Mouse (Mus musculus): ENCODE measurements at regions not wholly inside any gene's neighbourhood (a gene's known extent, or its start where the extent isn't known, plus 50 kb on each side); places are given as distances from the start of the nearest gene placed in this dataset.

DNA sequence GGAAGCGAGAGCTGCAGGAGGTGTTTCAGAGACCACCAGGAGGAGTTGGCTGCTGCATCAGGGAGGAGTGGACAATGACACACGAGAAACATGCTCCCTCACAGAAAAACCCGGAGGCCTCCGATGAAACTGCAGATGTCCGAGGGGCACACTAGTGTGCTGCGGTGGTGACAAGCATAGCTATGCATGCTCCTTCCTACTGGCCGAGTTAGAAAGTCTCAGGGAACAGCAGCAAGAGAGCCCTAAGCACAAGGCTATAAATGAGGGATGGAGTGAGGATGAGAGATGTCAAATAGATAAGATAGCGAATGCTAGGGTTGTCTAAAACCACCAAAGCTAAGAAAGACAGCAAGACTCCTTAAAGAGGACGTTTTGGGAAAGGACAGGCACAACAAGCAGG lies 328.4 kb upstream of the Adgrl2 start:
- Histone ChIP-seq H3K4me2 (ENCODE audit: low read length) (no peak overlapping the region), H3K9me3 (replicated peaks; ENCODE audit: control insufficient read depth, low read length, poor library complexity, severe bottlenecking) (no peaks in the 10 kb centered on the region), H3K4me1 (ENCODE audit: control insufficient read depth, insufficient read depth, low read length) (no peaks in the 10 kb centered on the region), H3K27ac (ENCODE audit: low read length) (no peak overlapping the region), H3K9ac (ENCODE audit: low read depth, low read length) (no peak overlapping the region), H3K27me3 (ENCODE audit: control insufficient read depth, insufficient read depth, low read depth, low read length) (no peaks in the 10 kb centered on the region), H3K4me3 (ENCODE audit: low read depth, low read length) (no peak overlapping the region), H3K36me3 (ENCODE audit: control insufficient read depth, insufficient read depth, low read length) (no peaks in the 10 kb centered on the region)
- WGBS = 74% methylated on average over 9 of the region's 9 CpGs
- no peak for ATAC-seq

- H3K4me2 ChIP-seq (ENCODE audit: low read length) = no peak overlapping the region
- 40% methylated on average over 4 of the region's 4 CpGs for WGBS
- no peak overlapping the region for H3K4me3 ChIP-seq (ENCODE audit: low read depth, low read length)
- no peak for ATAC-seq
- H3K4me1 ChIP-seq (ENCODE audit: control insufficient read depth, insufficient read depth, low read length) = no peaks in the 10 kb centered on the region
- no peak overlapping the region for H3K9ac ChIP-seq (ENCODE audit: low read depth, low read length)
- no peaks in the 10 kb centered on the region for H3K27me3 ChIP-seq (ENCODE audit: control insufficient read depth, insufficient read depth, low read depth, low read length)
- H3K36me3 ChIP-seq (ENCODE audit: control insufficient read depth, insufficient read depth, low read length) = no peaks in the 10 kb centered on the region
- no peak overlapping the region for H3K27ac ChIP-seq (ENCODE audit: low read length)
- H3K9me3 ChIP-seq (replicated peaks; ENCODE audit: control insufficient read depth, low read length, poor library complexity, severe bottlenecking) = no peaks in the 10 kb centered on the region; the same call in 1 of the 2 replicates
Measured at GRCm38 (mm10) chr3:149314258-149314657, 323.9 kb upstream of the Adgrl2 start.

DNA sequence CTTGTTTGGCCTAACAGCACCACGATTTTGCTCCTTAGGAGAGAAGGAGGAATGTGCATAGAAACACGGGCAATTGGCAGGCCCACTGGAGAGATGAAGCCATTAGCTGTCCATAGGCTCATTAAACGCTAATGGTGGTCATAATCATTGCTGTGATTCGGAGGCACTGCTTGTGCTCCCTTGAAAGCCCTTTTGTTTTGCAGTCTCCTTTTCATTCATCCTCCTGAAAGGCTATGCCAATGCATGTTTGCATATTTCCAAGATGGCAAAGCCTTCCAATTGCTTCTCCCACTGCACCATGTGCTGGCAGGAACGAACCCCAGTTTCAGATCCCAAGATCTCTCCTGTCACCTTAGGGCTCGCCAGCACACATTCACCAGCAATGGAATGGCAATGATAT lies 322.9 kb upstream of the Adgrl2 start:
- H3K27me3 ChIP-seq (ENCODE audit: control insufficient read depth, insufficient read depth, low read depth, low read length) = no peaks in the 10 kb centered on the region
- no peak overlapping the region for H3K4me3 ChIP-seq (ENCODE audit: low read depth, low read length)
- no peaks in the 10 kb centered on the region for H3K36me3 ChIP-seq (ENCODE audit: control insufficient read depth, insufficient read depth, low read length)
- no peak overlapping the region for H3K9ac ChIP-seq (ENCODE audit: low read depth, low read length)
- no peaks in the 10 kb centered on the region; the same call in 1 of the 2 replicates for H3K9me3 ChIP-seq (replicated peaks; ENCODE audit: control insufficient read depth, low read length, poor library complexity, severe bottlenecking)
- no peak for ATAC-seq
- H3K4me1 ChIP-seq (ENCODE audit: control insufficient read depth, insufficient read depth, low read length) = no peaks in the 10 kb centered on the region
- no peak overlapping the region for H3K27ac ChIP-seq (ENCODE audit: low read length)
- H3K4me2 ChIP-seq (ENCODE audit: low read length) = no peak overlapping the region
- WGBS = 76% methylated on average over 6 of the region's 6 CpGs

DNA sequence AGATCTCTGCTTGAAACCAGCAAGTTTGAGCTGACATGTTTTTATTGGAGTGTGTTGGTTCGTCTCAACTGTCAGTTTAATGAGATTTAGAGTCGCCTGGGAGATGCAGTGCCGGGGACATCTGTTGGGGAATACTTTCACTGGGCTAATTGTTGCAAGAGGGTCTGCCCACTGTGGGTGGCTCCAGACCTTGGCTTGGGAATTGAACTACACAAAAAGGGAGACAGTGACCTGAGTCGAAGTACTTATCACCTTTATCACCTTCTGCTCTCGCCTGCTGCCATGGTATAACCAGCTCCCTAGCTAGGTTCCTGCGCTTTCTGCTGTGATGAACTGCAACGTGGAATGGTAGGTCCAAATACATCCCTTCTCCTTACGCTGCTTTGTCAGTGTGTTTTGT lies 321.2 kb upstream of the Adgrl2 start:
- Histone ChIP-seq H3K9ac (ENCODE audit: low read depth, low read length) (no peak overlapping the region), H3K4me3 (ENCODE audit: low read depth, low read length) (no peak overlapping the region)
- 94% methylated on average over 8 of the region's 8 CpGs for WGBS

GRCm38 (mm10) chr3:149306709-149307108 lies 316.4 kb upstream of the Adgrl2 start:
- H3K4me1 ChIP-seq (ENCODE audit: control insufficient read depth, insufficient read depth, low read length) = no peaks in the 10 kb centered on the region
- H3K27me3 ChIP-seq (ENCODE audit: control insufficient read depth, insufficient read depth, low read depth, low read length) = no peaks in the 10 kb centered on the region; the same call in 1 of the 2 replicates
- ATAC-seq = no peak
- no peak overlapping the region for H3K9ac ChIP-seq (ENCODE audit: low read depth, low read length)
- WGBS = 34% methylated on average over 3 of the region's 3 CpGs
- no peaks in the 10 kb centered on the region for H3K36me3 ChIP-seq (ENCODE audit: control insufficient read depth, insufficient read depth, low read length)
- no peak overlapping the region for H3K4me2 ChIP-seq (ENCODE audit: low read length)
- H3K4me3 ChIP-seq (ENCODE audit: low read depth, low read length) = no peak overlapping the region
- H3K9me3 ChIP-seq (replicated peaks; ENCODE audit: control insufficient read depth, low read length, poor library complexity, severe bottlenecking) = no peaks in the 10 kb centered on the region; the same call in 1 of the 2 replicates
- no peak overlapping the region for H3K27ac ChIP-seq (ENCODE audit: low read length)

More for the DNA sequence above, 321.2 kb upstream of the Adgrl2 start:
- H3K36me3 ChIP-seq (ENCODE audit: control insufficient read depth, insufficient read depth, low read length) = no peaks in the 10 kb centered on the region
- no peaks in the 10 kb centered on the region for H3K4me1 ChIP-seq (ENCODE audit: control insufficient read depth, insufficient read depth, low read length)
- H3K27ac ChIP-seq (ENCODE audit: low read length) = no peak overlapping the region
- no peaks in the 10 kb centered on the region for H3K27me3 ChIP-seq (ENCODE audit: control insufficient read depth, insufficient read depth, low read depth, low read length)
- no peak for ATAC-seq
- no peaks in the 10 kb centered on the region; the same call in 1 of the 2 replicates for H3K9me3 ChIP-seq (replicated peaks; ENCODE audit: control insufficient read depth, low read length, poor library complexity, severe bottlenecking)
- no peak overlapping the region for H3K4me2 ChIP-seq (ENCODE audit: low read length)

DNA sequence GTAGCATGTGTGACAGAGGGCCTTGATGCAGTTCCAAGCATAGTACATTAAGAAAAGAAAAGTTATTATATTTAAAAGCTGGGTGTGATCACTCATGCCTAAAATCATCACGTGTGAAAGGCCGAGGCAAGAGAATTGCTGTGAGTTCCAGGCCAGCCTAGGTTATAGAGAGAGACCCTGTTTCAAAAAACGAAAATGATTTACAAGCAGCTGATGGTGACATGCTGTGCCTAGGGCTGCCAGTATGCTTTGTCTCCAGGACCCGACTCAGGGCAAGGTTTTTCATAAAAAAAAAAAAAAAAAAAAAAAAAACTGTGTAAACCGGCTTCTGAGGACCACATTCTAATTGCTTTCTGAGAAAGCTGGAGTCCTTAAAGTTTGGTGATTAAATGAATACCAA lies 315.9 kb upstream of the Adgrl2 start:
- Histone ChIP-seq H3K27ac (ENCODE audit: low read length) (no peak overlapping the region), H3K27me3 (ENCODE audit: control insufficient read depth, insufficient read depth, low read depth, low read length) (no peaks in the 10 kb centered on the region; the same call in 1 of the 2 replicates)
- 15% methylated on average over 5 of the region's 5 CpGs for WGBS

GRCm38 (mm10) chr3:149305440-149305839 lies 315.1 kb upstream of the Adgrl2 start:
- 77% methylated on average over 5 of the region's 5 CpGs for WGBS
- no peak overlapping the region for H3K4me3 ChIP-seq (ENCODE audit: low read depth, low read length)
- ATAC-seq = no peak
- no peaks in the 10 kb centered on the region; the same call in 1 of the 2 replicates for H3K27me3 ChIP-seq (ENCODE audit: control insufficient read depth, insufficient read depth, low read depth, low read length)
- no peak overlapping the region for H3K27ac ChIP-seq (ENCODE audit: low read length)
- no peaks in the 10 kb centered on the region for H3K4me1 ChIP-seq (ENCODE audit: control insufficient read depth, insufficient read depth, low read length)
- H3K4me2 ChIP-seq (ENCODE audit: low read length) = no peak overlapping the region
- H3K9me3 ChIP-seq (replicated peaks; ENCODE audit: control insufficient read depth, low read length, poor library complexity, severe bottlenecking) = no peaks in the 10 kb centered on the region
- no peak overlapping the region for H3K9ac ChIP-seq (ENCODE audit: low read depth, low read length)
- H3K36me3 ChIP-seq (ENCODE audit: control insufficient read depth, insufficient read depth, low read length) = no peaks in the 10 kb centered on the region

More for the DNA sequence above, 315.9 kb upstream of the Adgrl2 start:
- Histone ChIP-seq H3K4me3 (ENCODE audit: low read depth, low read length) (no peak overlapping the region), H3K9ac (ENCODE audit: low read depth, low read length) (no peak overlapping the region), H3K36me3 (ENCODE audit: control insufficient read depth, insufficient read depth, low read length) (no peaks in the 10 kb centered on the region), H3K4me2 (ENCODE audit: low read length) (no peak overlapping the region), H3K4me1 (ENCODE audit: control insufficient read depth, insufficient read depth, low read length) (no peaks in the 10 kb centered on the region), H3K9me3 (replicated peaks; ENCODE audit: control insufficient read depth, low read length, poor library complexity, severe bottlenecking) (no peaks in the 10 kb centered on the region)
- no peak for ATAC-seq

- no peaks in the 10 kb centered on the region for H3K9me3 ChIP-seq (replicated peaks; ENCODE audit: control insufficient read depth, low read length, poor library complexity, severe bottlenecking)
- H3K9ac ChIP-seq (ENCODE audit: low read depth, low read length) = no peak overlapping the region
- H3K36me3 ChIP-seq (ENCODE audit: control insufficient read depth, insufficient read depth, low read length) = no peaks in the 10 kb centered on the region
- H3K4me2 ChIP-seq (ENCODE audit: low read length) = no peak overlapping the region
- H3K27ac ChIP-seq (ENCODE audit: low read length) = no peak overlapping the region
- WGBS = 68% methylated on average over 6 of the region's 6 CpGs
- no peak overlapping the region for H3K4me3 ChIP-seq (ENCODE audit: low read depth, low read length)
- no peak for ATAC-seq
- no peaks in the 10 kb centered on the region; the same call in 1 of the 2 replicates for H3K27me3 ChIP-seq (ENCODE audit: control insufficient read depth, insufficient read depth, low read depth, low read length)
- no peaks in the 10 kb centered on the region for H3K4me1 ChIP-seq (ENCODE audit: control insufficient read depth, insufficient read depth, low read length)
Measured at GRCm38 (mm10) chr3:149305011-149305413, 314.7 kb upstream of the Adgrl2 start.

DNA sequence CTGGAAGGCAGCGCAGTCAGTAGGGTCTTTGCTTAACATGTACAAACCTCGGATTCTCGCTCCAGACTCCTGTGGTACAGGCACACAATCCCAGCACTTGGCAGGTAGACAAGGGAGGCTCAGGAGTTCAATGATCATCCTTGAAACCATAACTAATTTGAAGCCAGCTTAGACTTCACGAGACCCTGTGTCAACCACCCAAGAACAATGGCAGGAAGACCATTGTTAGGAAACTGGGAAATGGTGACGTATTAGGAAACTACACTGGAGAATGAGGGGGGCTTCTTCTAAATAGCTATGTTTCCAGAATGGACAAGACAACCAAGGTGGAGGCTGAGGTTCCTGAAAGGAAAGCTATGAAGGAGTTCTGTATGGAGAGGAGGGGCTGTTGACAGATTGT lies 313.1 kb upstream of the Adgrl2 start:
- Histone ChIP-seq H3K4me1 (ENCODE audit: control insufficient read depth, insufficient read depth, low read length) (no peaks in the 10 kb centered on the region), H3K36me3 (ENCODE audit: control insufficient read depth, insufficient read depth, low read length) (no peaks in the 10 kb centered on the region), H3K9ac (ENCODE audit: low read depth, low read length) (no peak overlapping the region), H3K4me3 (ENCODE audit: low read depth, low read length) (no peak overlapping the region), H3K4me2 (ENCODE audit: low read length) (no peak overlapping the region), H3K27me3 (ENCODE audit: control insufficient read depth, insufficient read depth, low read depth, low read length) (no peaks in the 10 kb centered on the region; the same call in 1 of the 2 replicates), H3K9me3 (replicated peaks; ENCODE audit: control insufficient read depth, low read length, poor library complexity, severe bottlenecking) (no peaks in the 10 kb centered on the region), H3K27ac (ENCODE audit: low read length) (no peak overlapping the region)
- WGBS = 87% methylated on average over 5 of the region's 5 CpGs
- no peak for ATAC-seq
